Mouse (Mus musculus) erythroid progenitor cell, adult 5-6 weeks (primary cell): ENCODE results near the gene Gm2663. TPM values are rescaled to one million over a fixed set of nuclear protein-coding genes. Genes with fewer than 3 reads are reported as not detected.
"Not testable (repeated sequence)": the region's sequence is repeated elsewhere in the genome, so short reads cannot be mapped to it uniquely, and the experiment has no call there.

Source experiments
- ATAC-seq: replicated peaks from 2 replicates; pipeline ENCODE4 v1.8.0; 2016; ENCODE audit warnings: moderate number of reproducible peaks, mild to moderate bottlenecking, moderate TSS enrichment, inconsistent platforms; ENCODE audit not compliant: poor library complexity, low FRiP score, severe bottlenecking
- total RNA-seq, 2 experiments: library from RNA; stranded (forward) in 1 of 2; stranded (reverse) in 1 of 2; fragments of 150-400 nt in 1 of 2; fragments of 186-747, 209-891 nt in 1 of 2; gene quantifications; 2 replicates each; pipeline versions ENCODE4 v1.2.3 to v1.2.4; 2015 to 2017; ENCODE audit warnings: low replicate concordance in 2 of 2

The Gm2663 gene
- not detected in 2 replicates for total RNA-seq (2015; ENCODE audit: low replicate concordance)
- total RNA-seq (2017; ENCODE audit: low replicate concordance) = not detected in 2 replicates

DNA sequence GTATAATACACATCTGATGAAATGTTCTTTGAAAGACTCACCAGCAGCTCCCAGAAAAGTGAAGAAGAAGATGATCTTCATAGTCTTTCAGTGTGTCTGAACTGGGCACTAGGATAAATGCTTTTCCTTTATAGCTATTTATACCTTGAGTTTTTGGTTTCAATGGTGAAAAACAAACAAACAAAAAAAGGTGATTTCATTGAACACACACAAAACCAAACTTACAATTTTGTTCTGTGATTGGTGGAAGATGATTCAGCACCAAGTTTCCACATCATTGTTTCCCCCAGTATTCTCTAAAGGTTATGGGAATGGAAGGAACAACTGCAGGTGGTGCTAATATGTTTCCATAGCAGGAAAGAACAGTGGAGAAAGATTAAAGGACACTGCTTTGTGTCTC, at the start of gene Gm2663:
TSS of gene Gm2663 (minus strand) at position 101 of the 400 bp plus-strand sequence.
- ATAC-seq = not testable (repeated sequence)

DNA sequence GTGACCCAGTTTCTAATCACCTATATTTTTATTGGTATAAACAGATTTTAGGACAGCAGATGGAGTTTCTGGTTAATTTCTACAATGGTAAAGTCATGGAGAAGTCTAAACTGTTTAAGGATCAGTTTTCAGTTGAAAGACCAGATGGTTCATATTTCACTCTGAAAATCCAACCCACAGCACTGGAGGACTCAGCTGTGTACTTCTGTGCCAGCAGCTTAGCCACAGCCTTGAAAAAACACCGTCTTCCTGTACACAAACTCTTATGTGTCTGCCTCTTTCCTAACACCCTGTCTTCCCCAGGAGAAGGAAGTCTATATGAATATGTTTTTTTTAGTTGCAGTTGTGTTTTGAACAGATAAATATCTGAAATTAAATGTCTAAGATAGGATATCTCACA, 49.3 kb upstream of the Gm2663 start:
- no peak for ATAC-seq

DNA sequence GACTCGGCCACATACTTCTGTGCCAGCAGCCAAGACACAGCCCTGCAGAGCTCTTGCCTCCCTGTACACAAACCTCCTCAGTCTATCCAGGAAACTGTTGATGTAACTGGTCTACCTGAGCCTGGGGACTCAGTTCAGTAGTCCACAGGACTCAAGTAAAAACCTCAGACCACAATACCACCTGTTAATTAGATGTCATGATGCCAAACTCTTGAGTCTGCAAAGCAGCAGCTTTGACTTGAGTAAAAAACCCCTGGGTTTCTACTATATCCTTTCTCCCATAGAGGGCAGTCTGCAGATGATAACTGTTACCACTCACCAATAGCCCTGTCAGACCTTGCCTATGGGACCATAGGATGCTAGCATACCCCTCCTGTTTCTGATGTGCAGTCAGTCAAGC, 48.7 kb upstream of the Gm2663 start:
- ATAC-seq = no peak

DNA sequence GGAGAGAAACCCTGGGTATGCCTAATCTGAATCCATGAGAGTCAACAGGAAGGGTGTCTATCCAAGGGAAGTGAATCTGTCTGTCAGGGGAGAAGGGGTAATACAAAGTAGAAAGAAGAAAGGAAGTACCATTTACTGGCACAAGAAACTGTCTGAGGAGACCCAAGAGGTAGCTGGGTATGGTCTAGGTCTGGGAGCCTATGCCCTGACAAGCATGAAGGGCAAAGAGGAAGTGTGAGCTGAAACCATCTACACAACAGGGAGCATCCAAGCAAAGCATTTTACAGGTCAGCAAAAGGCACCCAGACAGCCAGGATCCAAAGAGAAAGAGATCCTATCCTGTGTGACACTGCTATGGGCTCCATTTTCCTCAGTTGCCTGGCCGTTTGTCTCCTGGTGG, 47.9 kb upstream of the Gm2663 start:
- ATAC-seq = no peak

DNA sequence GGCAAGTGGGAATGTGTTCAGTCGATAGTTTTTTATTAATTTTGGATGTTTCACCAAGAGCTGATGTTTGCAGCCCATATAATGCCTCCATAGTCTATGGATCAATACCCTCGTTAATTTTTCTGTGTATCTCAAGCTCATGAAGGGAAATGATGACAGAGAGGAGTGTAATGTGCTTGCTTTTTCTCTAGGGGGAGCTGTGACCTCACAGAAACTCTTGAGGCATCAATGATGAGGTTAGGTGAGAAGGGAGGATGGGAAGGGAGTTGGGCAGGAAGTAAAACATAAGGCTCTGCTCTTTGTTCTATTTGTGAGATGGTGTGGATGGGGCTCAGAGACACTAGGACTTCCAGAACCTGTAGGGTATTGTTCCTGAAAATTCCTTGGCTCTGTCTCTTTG, 47.3 kb upstream of the Gm2663 start:
- ATAC-seq = no peak

DNA sequence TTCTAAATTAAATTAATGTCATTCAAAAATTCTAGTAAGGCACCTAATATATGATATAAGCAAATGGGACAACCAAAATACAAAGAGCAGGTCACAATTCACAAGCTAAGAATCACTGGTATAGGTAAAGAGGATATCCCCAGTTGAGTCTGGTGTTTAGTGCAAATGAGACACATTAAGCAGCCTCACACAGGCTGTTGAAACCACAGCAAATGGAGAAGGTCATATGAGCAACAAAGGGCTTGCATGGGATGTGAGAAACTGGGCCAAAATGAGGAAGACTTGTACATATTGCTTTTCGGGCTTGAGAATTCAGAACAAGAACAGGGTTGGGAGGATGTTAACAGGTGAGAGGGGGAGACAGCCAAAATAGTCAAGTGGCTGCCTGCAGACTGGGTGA, 45.5 kb upstream of the Gm2663 start:
- ATAC-seq = no peak

DNA sequence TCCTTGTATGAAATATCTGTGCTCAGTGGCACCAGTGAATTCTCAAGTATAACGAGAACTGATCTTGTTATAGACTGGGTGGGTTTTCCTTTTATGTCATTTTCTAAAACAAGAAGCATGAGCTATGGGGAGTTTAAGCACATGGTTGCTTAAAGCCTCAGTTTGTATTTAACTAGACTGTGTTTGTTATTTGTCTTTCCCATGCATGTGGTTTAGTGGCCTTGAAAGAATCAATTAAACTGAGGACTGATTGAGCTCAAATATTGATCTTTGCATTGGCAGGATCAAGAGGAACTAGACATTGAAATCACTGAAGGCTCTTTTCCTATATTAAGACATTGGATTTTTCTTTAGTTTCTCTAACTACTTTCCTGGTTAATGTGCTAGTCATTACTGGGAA, 45.0 kb upstream of the Gm2663 start:
- no peak for ATAC-seq

DNA sequence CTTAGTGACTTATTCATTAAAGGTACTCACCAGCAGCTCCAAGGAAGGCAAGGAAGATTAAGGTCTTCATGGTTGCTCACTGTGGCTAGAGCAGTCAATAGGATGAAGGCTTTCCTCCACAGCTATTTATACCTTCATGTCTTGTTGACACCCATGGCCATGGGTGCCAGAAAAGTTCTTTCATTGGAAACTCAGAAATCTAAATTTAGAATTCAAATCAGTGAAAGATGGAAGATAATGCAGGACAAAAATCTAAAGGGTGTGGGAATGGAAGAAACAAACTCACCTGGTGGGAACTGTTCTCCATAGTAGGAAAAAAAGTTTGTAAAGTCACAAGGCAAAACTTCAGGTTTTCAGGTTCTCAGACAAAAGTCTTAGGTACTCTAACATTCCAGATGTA, 36.1 kb upstream of the Gm2663 start, which contains the start of gene 2210010C04Rik:
TSS of gene 2210010C04Rik (minus strand) at position 101 of the 400 bp plus-strand sequence.
- no peak for ATAC-seq

DNA sequence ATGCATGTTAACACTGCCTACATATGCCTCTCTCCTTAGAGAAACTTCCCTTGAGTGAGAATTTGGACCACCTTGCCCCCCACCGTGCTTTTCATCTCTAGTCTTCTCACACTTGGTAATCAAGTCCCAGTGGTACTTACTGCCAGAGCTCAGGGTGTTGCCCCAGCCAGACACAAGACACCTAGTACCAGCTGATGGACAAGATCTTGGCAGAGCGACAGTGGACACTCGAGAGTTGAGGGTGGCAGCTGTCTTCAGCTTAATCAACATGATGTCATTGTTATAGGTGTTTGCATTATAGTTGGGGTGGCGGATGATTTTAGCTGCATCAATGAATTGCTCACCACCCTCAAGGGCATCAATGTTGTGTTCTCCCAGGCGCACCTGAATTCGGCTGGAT, 33.5 kb upstream of the Gm2663 start:
- ATAC-seq = no peak

DNA sequence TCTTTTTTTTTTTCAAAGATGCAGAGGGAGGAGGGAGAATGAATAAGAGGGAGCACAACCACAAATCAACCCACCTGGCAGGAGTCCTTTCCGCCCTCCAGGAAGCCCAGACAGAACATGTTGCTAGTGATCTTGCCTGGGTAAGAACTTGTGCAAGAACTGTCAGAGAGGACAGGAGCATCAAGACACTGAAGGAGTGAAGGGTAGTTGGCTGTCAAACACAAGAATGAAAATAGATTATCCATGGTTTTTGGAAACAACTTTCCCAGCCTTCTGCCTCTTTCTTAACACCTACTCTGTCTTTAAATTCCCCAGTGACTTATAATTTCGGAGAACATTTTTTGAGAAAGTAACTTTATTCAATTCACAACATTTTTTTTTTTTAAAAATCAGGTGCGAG, 33.0 kb upstream of the Gm2663 start:
- no peak for ATAC-seq

DNA sequence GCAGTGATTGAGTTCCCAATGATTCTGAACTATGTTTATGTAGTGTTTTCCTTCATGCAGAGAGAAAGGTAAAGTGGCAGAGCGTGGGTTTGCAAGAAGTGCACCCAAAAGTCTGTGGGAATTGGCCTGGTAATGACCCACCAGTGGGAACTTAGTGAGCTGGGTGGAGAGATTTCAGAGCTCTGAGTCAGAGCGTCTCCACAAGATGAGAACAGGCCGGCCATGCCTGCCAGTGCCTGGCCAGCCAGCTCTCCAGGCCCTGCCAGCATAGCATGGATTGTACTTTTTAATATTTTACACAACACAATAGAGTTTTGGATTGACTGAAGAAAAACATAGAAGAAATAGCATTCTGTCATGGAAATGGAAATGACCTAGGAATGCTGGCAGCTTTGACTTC, 31.5 kb upstream of the Gm2663 start:
- ATAC-seq = no peak

DNA sequence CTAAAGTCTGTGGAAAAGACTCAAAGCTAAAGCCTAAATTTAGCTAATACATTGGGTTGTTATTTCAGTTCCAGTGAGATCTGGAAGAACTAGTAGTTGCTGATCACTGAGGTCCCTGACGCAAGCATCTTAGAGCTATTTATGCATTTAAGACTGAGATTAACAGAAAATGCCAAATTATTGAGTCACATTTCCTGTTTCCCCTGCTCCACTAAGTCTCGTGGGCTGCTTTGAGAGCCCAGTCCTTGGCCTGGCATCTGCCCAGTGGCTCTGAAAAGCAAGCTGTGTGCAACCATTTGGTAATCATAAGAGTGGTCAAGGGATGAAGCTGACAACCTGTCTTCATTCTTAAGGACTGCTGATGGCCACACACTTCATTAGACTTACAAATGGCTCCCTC, 27.8 kb upstream of the Gm2663 start:
- ATAC-seq = no peak

DNA sequence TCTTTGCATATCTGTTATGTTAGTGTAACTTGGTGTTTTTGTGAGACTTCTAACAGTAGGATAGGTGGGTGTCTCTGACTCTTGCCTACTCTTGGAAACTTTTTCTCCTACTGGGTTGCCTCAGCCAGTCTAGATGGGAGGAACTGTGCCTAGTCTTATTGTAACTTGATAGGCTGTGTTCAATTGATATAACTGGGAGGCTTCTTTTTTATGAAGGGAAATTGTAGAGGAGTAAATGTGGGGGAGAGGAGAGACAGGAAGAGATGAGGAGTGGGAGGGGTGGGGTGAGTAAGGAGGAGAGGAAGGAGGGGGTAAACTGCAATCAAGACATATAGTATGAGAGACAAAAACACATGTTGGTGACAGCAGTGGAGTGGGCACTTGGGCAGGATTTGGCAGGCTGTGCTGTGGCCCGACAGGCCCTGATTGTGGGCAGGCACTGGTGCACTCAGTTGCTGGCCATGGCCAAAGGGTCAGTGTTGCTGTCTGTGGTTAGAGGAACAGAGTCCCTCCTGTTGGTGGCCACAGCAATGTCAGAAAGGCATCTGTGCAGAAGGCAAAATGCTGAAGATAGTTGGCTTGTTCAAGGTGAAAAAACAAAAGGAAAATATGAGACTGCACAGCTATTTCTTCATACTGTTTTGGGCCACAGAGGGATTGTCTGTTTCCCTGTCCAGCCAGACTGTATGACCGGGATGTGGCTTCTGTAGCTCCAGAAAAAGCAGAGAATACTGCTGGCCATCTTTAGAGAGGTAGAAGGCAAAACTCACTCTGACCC, 26.8 kb upstream of the Gm2663 start:
- no peak for ATAC-seq

DNA sequence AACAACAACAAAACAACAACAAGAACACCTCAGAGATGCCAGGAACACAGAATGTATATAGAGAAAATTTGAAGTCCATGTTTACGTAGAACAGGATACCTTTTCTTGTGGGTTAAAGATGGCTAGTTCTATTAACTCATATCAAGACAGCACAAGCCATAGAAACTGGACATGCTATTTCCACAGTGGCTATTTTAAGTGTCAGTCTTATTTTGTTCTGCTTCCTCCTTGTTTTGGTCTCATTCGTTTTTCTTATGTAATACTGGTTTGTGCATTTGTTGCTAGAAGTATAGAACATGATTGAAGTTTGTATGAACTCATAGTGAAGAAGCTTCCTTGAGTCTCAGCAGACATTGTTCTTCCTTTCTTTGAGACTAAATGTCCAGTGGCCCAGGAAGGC, 19.9 kb upstream of the Gm2663 start:
- ATAC-seq = no peak

DNA sequence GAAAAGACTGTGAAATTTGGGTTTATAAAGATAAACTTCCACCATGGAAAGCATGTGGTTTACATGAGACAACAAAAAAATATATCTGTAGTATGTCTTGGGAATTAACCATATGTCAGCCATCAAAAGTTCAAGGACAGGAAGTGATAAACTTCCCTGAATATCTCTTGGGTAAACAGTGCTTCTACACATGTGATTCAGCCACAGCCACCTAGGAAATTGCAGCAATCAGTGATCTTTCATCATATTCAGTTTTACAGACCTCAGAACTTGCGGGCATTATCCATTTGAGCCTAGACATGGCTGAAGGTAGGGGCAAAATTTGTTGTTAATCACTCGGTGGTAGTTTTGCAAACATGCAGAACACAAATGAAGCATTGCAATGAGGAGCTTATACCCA, 19.4 kb upstream of the Gm2663 start:
- ATAC-seq = no peak

DNA sequence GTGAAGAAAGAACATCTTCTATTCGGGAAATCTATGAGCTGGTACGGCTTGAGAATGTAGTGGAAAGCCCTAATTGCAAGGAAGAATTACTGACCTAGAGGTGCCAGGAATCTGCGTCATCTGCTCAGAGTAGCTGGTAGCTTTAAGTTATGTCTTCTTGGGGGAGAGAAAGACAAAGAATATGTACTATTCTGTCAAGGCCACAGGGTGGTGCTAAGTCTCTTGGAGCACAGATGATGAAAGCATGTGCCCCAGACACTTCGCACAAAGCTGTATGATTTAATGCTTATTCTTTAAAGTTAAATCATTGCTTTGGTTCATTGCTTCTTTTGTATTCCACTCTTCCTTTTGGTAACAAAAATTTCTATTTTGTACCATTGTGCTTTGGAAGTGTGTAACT, 15.8 kb upstream of the Gm2663 start:
- no peak for ATAC-seq

DNA sequence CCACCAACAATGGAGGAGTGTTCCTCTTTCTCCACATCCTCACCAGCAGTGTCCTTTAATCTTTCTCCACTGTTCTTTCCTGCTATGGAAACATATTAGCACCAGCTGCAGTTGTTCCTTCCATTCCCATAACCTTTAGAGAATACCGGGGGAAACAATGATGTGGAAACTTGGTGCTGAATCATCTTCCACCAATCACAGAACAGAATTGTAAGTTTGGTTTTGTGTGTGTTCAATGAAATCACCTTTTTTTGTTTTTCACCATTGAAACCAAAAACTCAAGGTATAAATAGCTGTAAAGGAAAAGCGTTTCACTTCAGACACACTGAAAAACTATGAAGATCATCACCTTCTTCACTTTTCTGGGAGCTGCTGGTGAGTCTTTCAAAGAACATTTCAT, 34.8 kb downstream of the Gm2663 start, which contains the start of gene 1810009J06Rik:
TSS of gene 1810009J06Rik (plus strand) at position 301 of the 400 bp plus-strand sequence.
- not testable (repeated sequence) for ATAC-seq

DNA sequence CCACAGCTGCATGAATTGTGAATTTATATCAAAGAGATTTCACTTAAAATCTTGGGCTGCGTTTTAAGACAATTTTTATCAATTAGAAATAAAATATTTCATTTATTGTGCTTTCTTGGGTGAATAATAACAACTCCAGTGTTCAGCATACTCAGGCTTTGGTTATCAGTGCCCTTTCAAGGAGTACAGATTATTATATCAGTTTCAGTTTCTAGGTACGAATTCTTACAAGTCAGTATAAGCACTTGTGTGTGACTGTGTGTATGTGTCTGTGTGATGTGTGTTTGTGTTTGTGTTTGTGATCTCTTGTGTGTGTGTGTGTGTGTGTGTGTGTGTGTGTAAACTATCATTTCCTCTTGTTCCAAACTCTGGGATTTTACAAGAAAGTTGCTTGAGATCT, 45.6 kb downstream of the Gm2663 start:
- no peak for ATAC-seq

DNA sequence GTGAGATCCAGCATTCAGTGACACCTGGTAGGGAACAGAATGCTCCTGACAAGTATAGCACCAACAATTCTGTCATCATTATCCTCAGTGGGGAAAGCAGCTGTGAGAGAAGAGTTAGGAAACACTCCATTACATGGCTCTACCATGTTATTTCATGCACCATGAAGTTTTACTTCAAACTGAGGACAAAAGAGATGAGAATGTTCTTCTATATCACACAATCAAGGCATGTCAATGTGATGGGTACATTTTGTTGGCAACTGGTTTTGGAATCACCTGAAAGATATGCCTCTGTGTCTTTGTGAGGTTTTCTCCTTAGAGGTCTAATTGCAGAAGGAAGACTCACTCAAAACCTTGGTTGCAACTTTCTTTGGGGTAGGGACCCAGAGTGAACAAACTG, 47.5 kb downstream of the Gm2663 start, which contains the start of gene Gm4744:
TSS of gene Gm4744 (minus strand) at position 101 of the 400 bp plus-strand sequence.
- no peak for ATAC-seq
